Mouse (Mus musculus) forebrain, embryonic 11.5 days (tissue): ENCODE data around the gene Smurf2. TPM values are rescaled to one million over a fixed set of nuclear protein-coding genes. Genes with fewer than 3 reads are reported as not detected.

Experiments
- ATAC-seq: fragments of 200-750 bp; cut with Nextera tagmentation; replicated peaks from 2 replicates; pipeline ENCODE4 v1.8.0; 2017; ENCODE audit warnings: moderate TSS enrichment; ENCODE audit not compliant: low FRiP score
- DNase-seq: peaks from one replicate; pipeline ENCODE4 v3.0.0-alpha.2; 2017; ENCODE audit warnings: low spot score
- H3K27ac ChIP-seq: fragments of 300-500 bp; sonication (generic); 2 replicates; pipeline ENCODE4 v1.5.1; 2014; ENCODE audit warnings: low read depth, low read length
- H3K27me3 ChIP-seq: fragments of 300-500 bp; sonication (generic); 2 replicates; pipeline ENCODE4 v1.6.1; 2014; ENCODE audit warnings: mild to moderate bottlenecking, low read length, mixed read lengths; ENCODE audit not compliant: control insufficient read depth, insufficient read depth
- H3K36me3 ChIP-seq: fragments of 300-500 bp; sonication (generic); 2 replicates; pipeline ENCODE4 v1.6.1; 2014; ENCODE audit warnings: mild to moderate bottlenecking, low read length, moderate library complexity, mixed read lengths; ENCODE audit not compliant: control insufficient read depth, insufficient read depth
- H3K4me1 ChIP-seq: fragments of 300-500 bp; sonication (generic); replicated peaks from 2 replicates; pipeline ENCODE4 v1.6.1; 2014; ENCODE audit warnings: low read length, mixed read lengths; ENCODE audit not compliant: control insufficient read depth, insufficient read depth
- H3K4me2 ChIP-seq: fragments of 300-500 bp; sonication (generic); 2 replicates; pipeline ENCODE4 v1.6.1; 2014; ENCODE audit warnings: low read depth, mild to moderate bottlenecking, low read length, moderate library complexity, mixed read lengths; ENCODE audit not compliant: severe bottlenecking
- H3K4me3 ChIP-seq: fragments of 300-500 bp; sonication (generic); 2 replicates; pipeline ENCODE4 v1.5.1; 2014; ENCODE audit warnings: low read depth, low read length
- H3K9ac ChIP-seq: fragments of 300-500 bp; sonication (generic); 2 replicates; pipeline ENCODE4 v1.6.1; 2014; ENCODE audit warnings: low read length
- H3K9me3 ChIP-seq: fragments of 300-500 bp; sonication (generic); 2 replicates; pipeline ENCODE4 v1.6.1; 2016; ENCODE audit warnings: low read length, mixed read lengths; ENCODE audit not compliant: control insufficient read depth
- WGBS: fragments of 180-500 bp; shearing (Covaris S2); extraction: QIAGEN DNeasy Blood & Tissue Kit; methylation state at CpG from one replicate; pipeline ENCODE4 v1.1.7; 2014; 5-methylcytosine and 5-hydroxymethylcytosine counted together
- polyA plus RNA-seq: library from polyadenylated mRNA; unstranded; fragments of >200 nt; fragmentation: Nextera tagmentation; extraction: Ambion mirVana; gene quantifications from 2 replicates; pipeline ENCODE4 v1.2.1, GENCODE M21; 2014

Smurf2 gene
- polyA plus RNA-seq, 1 experiment from 2014 or later = 18.9 TPM

DNA sequence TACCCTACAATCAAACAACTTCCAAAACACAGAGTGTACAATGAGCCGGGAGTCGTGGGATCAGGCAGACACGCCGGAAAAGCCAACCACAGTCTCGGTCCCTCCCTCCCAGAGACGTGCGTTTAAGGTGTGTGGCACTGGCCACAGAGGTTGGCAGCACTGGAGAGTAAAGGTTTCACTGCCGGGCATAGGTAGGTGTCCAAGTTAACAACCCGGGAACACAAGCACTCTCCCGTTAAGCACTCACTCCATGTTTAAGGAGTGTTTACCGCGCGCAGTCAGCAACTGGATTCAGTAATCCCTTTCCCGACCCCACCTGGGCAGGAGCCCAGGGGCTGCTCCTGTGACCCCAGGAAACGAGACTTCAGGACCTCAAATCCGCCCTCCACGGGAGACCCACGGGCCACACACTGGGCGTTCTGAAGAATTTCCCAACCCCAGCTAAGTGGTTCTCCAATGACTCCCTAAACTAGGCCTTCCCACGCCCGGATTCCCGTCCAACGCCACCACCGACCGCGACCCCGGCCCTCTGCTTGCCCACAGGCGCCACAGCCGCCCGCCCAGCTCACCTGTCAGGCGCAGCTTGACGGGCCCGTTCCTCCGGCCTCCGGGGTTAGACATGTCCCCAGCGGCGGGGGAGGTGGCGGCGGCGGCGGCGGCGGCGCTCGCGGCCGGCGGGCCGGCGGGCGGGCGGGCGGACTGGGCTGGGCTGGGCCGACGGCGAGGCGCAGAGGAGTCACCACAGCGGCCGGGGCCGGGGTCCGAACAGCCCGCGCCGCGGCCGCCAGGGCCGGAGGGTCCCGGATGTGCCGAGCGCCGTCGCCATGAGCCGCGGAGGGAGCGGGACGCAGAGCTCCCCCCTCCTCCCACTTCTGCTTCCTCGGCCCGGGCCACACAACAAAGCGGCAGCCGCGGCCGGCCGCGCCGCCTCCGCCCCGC lies 634 bp downstream of the Smurf2 start:
- H3K4me2 ChIP-seq = peak overlapping the region; percentile 81
- H3K36me3 ChIP-seq = no peaks in the 10 kb centered on the region
- H3K9me3 ChIP-seq = no peaks in the 10 kb centered on the region
- under 1% methylated on average over 85 of the region's 87 CpGs for WGBS
- H3K4me3 ChIP-seq = peak overlapping the region; percentile 96
- peak overlapping the region; percentile 92 for H3K9ac ChIP-seq
- DNase-seq (no peak), ATAC-seq (peak; percentile 85)
- H3K4me1 ChIP-seq = peaks cover 6% of the 10 kb centered on the region
- peak overlapping the region; percentile 92 for H3K27ac ChIP-seq
- H3K27me3 ChIP-seq = no peaks in the 10 kb centered on the region

GRCm38 (mm10) chr11:106918901-106919300 lies 1.6 kb downstream of the Smurf2 start:
- no peak for ATAC-seq
- Histone ChIP-seq H3K4me2 (peak overlapping the region; percentile 81), H3K27me3 (no peaks in the 10 kb centered on the region), H3K4me3 (peak overlapping the region; percentile 96), H3K36me3 (no peaks in the 10 kb centered on the region), H3K9ac (peak overlapping the region; percentile 92; the same call in 1 of the 2 replicates), H3K27ac (no peak overlapping the region), H3K4me1 (peaks cover 6% of the 10 kb centered on the region), H3K9me3 (no peaks in the 10 kb centered on the region)
- WGBS = 33% methylated on average over 8 of the region's 8 CpGs
- DNase-seq = no peak

- H3K27ac ChIP-seq = no peak overlapping the region
- H3K9ac ChIP-seq = no peak overlapping the region
- no peaks in the 10 kb centered on the region for H3K27me3 ChIP-seq
- no peak overlapping the region for H3K4me2 ChIP-seq
- H3K36me3 ChIP-seq = no peaks in the 10 kb centered on the region
- H3K9me3 ChIP-seq = no peaks in the 10 kb centered on the region
- DNase-seq (no peak), ATAC-seq (no peak)
- no peak overlapping the region for H3K4me3 ChIP-seq
- H3K4me1 ChIP-seq = no peaks in the 10 kb centered on the region
Observed at GRCm38 (mm10) chr11:106911257-106911656, 9.3 kb downstream of the Smurf2 start.

- Histone ChIP-seq H3K36me3 (no peaks in the 10 kb centered on the region), H3K9me3 (no peaks in the 10 kb centered on the region), H3K4me2 (no peak overlapping the region), H3K27ac (no peak overlapping the region), H3K27me3 (no peaks in the 10 kb centered on the region), H3K9ac (no peak overlapping the region), H3K4me3 (no peak overlapping the region), H3K4me1 (no peaks in the 10 kb centered on the region)
- DNase-seq = no peak
- no peak for ATAC-seq
Observed at GRCm38 (mm10) chr11:106908016-106908415, 12.5 kb downstream of the Smurf2 start.

DNA sequence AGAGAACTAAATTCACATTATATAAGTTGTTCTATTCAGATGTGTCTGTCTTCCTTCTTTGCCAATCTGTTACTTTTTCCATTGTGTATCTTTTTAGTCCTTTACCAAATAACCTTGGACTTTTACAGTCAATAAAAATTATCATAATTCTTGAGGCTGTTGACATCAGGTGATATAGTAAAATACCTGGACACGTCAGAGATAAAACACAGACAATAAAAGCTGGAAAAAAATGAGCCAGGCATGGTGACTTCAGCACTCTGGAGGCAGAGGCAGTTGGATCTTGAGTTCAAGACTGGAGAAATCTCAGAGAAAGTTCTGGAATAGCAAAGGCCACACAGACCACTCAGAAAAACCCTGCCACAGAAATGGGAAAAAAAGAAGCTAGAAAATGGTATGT lies 13.3 kb downstream of the Smurf2 start:
- Histone ChIP-seq H3K27me3 (no peaks in the 10 kb centered on the region), H3K9ac (no peak overlapping the region), H3K27ac (no peak overlapping the region), H3K9me3 (no peaks in the 10 kb centered on the region), H3K36me3 (no peaks in the 10 kb centered on the region), H3K4me3 (no peak overlapping the region), H3K4me1 (no peaks in the 10 kb centered on the region), H3K4me2 (no peak overlapping the region)
- no peak for DNase-seq
- WGBS = 84% methylated on average over 1 of the region's 1 CpGs
- ATAC-seq = no peak

DNA sequence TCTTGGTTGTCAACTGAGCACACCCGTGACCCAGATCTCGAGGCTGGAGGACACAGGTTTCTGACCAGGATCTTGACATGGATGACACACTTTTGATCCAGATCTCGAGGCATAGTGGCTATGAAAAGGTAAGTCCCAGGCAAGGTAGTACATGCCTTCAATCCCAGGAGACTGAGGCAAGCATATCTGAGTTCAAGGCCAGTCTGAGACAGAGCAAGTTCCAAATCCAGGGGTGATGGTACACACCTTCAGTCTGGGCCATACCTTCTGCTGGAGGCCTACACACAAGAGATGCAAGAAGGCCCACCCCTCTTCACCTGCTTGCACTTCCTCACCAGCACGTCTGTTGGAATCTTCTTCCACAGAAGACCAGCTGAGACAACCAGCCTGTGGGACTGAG lies 14.8 kb downstream of the Smurf2 start:
- H3K4me2 ChIP-seq = no peak overlapping the region
- WGBS = 94% methylated on average over 4 of the region's 4 CpGs

DNA sequence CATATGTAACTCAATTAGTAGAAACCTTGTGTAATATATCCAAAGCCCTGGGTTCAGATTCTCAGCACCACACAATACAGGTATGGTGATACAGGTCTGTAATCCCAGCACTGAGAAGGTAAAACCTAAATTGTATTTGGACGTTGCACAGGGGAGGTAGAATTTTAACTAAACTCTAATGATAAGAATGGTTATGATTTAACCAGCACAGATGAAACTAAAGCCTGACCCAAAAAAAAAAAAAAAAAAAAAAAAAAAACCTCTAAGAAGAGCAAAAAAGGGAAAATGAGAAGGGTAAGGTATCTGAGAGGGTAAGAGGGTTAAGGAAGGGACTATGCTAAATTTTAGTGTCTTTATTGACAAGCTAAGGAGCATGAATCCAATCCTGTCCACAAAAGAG lies 20.7 kb downstream of the Smurf2 start:
- no peak for ATAC-seq
- WGBS = 95% methylated on average over 1 of the region's 1 CpGs
- Histone ChIP-seq H3K27ac (no peak overlapping the region), H3K4me1 (no peaks in the 10 kb centered on the region), H3K27me3 (no peaks in the 10 kb centered on the region), H3K9ac (no peak overlapping the region), H3K9me3 (no peaks in the 10 kb centered on the region), H3K4me3 (no peak overlapping the region), H3K36me3 (no peaks in the 10 kb centered on the region), H3K4me2 (no peak overlapping the region)
- no peak for DNase-seq

More for the DNA sequence above, 14.8 kb downstream of the Smurf2 start:
- Histone ChIP-seq H3K9me3 (no peaks in the 10 kb centered on the region), H3K4me3 (no peak overlapping the region), H3K27ac (no peak overlapping the region), H3K36me3 (no peaks in the 10 kb centered on the region), H3K27me3 (no peaks in the 10 kb centered on the region), H3K4me1 (no peaks in the 10 kb centered on the region), H3K9ac (no peak overlapping the region)
- DNase-seq (no peak), ATAC-seq (no peak)

DNA sequence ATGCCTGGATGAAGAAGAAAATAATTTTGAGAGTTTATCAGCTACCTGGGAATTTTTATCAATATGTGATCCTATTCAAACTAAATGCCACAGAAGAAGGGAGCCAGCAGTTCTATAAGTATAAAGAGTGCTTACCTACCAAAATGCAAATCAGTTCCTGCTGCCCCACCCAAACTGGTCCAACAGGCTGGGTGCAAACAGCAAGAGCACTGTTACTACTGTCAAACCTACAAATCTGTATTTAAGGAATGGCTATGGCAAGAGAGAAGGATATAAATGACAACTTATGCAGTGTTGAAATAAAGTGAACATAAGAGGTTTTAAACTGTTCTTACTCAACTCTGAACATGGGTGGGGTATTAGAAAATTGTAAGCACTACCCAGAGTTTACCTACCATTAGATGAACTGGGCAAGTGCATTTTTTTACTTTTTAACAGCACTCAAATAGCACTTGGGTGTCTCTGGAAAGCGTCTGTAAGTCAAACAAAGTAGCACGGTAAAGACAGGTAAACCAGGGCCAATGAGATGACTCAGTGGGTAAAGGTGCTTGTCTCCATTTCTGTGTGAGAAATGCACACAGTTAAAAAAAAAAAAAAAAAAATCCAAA lies 23.9 kb downstream of the Smurf2 start:
- H3K27ac ChIP-seq = no peak overlapping the region
- H3K27me3 ChIP-seq = no peaks in the 10 kb centered on the region
- no peak for DNase-seq
- H3K4me1 ChIP-seq = no peaks in the 10 kb centered on the region
- no peak overlapping the region for H3K4me2 ChIP-seq
- WGBS = 89% methylated on average over 2 of the region's 2 CpGs
- H3K9me3 ChIP-seq = no peaks in the 10 kb centered on the region
- H3K4me3 ChIP-seq = no peak overlapping the region
- no peaks in the 10 kb centered on the region for H3K36me3 ChIP-seq
- H3K9ac ChIP-seq = no peak overlapping the region
- no peak for ATAC-seq
